Mouse (Mus musculus): ENCODE data around the gene C330021F23Rik. TPM values are rescaled to one million over a fixed set of nuclear protein-coding genes. Genes with fewer than 3 reads are reported as not detected.
A peak's percentile ranks its signal among the peaks of the same experiment; 100 is the strongest.

Gene C330021F23Rik
- total RNA-seq, 2 experiments from 2014 or later = 0.23 TPM; not detected in 1

DNA sequence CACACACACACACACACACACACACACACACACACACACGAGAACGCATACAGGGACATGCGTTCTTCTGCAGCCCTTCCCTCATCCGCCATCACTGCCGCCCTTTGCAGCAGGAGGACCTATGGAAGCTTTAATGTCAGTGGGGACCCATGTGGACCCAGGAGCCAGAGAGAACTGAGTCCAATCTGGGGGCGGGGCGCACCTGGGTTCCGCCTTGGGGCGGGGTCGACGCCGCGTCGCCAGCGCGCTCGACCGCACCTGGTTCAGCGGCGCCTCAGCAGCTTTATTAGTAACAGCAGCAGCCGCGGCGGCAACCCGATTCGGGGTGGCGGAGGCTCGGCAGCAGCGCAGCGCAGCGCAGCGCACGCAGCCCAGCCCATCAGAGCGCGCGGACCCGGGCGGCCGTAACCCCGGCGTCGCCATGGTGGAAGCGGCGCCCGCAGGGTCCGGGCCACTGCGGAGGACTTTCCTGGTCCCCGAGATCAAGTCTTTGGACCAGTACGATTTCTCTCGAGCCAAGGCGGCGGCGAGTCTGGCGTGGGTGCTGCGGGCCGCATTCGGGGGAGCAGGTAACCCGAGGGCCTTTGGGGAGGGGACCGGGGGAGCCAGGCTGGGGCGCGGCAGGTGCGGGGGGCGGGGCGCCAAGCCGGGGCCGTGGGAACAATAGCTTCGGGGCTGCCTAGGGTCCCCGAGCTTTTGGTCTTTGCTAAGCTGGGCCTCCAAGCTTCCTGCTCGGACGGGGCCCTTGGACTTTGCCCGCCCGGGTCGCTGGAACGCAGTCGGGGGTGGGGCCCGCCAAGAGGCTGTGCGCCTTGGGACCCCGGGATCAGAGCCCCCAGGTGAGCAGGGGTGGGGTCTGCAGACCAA is 19.8 kb downstream of the C330021F23Rik start:
- peak; percentile 59 to 75 for DNase-seq

DNA sequence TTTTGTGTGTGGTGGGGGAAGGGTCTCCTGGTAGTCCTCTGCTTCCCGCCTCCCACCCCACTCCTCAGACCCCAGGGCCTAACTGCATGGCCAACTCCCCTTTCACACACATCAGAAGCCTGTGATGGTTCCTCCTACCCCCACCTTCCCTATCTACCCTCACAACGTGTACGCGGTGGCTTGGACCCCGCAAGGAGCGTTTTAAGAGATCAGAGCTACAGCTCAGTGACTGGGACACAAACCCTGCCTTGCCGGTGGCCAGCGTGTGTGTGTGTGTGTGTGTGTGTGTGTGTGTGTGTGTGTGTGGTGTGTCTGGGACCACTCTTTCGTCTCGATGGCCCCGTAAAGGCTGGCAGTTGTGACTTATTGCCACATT is 20.5 kb downstream of the C330021F23Rik start:
- DNase-seq = no peak

DNA sequence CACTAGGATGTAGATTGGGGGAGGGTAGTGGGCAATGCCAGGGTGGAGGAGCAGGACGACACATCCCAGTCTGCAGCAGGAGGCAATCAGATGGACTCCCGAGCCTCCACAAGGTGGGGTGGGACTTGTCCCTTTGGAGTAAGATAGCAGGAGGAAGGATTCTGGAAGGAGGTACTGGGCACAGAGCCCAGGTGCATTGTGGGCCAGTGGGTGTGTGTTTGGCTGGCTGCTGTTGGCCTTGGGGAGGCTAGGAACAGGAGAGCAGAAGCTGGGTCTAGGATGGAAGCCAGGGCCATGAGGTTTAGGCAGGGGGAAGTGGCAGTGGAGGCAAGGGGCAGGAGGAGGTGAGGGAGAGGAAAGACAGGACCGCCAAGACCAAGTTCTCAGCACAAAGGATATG is 25.7 kb downstream of the C330021F23Rik start:
- DNase-seq = peak; percentile 43 to 65

- no peak for DNase-seq
Measured at GRCm38 (mm10) chr8:3594466-3594865, 26.7 kb downstream of the C330021F23Rik start.

- no peak for DNase-seq
Measured at GRCm38 (mm10) chr8:3598054-3598453, 30.3 kb downstream of the C330021F23Rik start.

DNA sequence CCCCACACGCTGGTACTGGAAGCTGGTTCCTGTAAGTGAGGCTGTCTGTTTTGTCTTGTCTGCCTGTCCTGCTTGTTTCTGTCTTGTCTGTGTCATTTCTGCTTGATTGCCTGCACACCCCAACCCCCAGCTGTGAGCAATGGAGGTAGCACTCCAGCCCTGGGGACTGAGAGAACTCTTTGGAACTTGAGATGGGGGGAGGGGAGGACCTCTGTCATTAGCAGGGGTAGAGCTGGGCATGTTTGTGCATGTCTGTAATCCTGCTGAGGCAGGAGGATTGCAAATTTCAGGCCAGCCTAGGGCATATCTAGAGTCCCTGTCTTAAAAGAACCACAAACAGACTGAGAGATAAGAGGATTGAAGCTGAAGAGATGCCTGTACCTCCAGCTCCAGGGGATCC is 31.4 kb downstream of the C330021F23Rik start:
- DNase-seq = no peak

DNA sequence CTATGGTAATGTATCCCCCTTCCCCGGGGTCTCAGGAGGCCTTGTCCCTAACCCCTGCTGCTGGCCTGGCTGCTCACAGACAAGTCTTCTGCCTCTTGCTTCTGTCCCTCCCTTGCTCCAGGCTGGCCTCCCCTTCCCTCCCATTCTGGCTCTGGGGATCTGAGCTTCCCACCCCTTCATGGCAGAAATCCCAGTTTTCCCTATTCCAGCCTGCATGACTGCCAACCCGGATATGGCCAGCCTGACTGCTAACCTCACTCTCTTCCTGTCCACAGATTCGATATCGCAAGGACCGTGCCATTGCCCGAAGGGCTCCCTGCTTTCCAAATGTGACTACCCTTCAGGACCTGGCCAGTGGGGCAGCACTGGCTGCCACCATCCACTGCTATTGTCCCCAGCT is 32.6 kb downstream of the C330021F23Rik start:
- peak in 1 of 2 experiments; percentile 26 for DNase-seq

GRCm38 (mm10) chr8:3603439-3603838 is 35.6 kb downstream of the C330021F23Rik start:
- no peak for DNase-seq

GRCm38 (mm10) chr8:3606593-3606992 is 38.8 kb downstream of the C330021F23Rik start:
- DNase-seq = peak; percentile 44 to 62

DNA sequence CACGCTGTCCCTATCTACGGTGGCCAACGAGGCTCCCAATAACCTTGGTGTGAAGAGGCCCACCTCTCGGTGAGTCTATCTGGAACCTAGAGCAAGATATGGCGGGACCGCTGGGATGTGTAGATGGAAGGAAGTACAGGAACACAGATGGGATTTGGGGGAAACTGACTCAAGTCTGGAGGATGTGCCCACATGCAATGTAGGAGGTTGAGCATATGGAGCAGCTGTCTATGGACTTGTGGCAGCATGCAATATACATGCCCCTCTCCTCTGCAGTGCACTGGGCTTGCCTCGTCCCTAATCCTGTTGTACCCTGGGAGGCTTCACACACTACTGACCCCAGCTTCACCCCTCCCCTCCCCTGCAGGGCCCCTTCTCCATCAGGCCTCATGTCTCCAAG is 40.0 kb downstream of the C330021F23Rik start:
- no peak for DNase-seq

DNA sequence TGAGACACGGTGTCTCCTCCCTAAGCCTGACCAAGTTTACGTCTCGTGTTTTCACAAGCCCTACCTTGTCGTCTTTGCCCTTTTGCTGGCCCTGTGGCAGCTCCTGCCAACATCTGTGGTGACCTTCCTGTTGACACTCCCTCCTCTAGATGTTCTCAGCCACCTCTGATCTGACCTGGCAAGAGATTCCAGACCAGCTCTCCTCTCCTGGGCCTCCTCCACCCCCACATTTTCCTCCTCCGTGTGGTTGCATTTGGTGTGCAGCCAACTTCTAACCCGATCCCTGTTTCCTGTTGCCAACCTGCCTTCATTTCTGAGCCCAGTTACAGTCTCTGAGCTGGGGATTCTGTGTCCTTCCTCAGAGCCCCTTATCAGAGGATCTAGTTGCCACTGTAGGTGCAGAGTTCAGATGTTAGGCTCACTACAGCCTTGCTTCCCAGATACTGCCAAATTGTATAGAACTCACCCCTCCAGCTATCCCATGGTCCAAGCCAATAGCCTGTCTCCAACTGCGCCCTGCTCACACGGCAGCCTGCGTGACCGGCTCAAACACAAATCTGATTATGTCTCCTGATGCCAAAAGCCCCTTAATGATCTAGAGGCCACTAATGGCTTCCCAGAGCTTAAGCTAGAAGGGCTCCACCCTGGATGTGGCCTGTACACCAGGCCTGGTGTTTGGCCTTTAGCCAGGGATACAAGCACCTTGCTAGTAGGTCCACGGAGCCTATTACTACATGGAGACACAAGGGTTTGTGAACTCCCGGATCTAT is 41.4 kb downstream of the C330021F23Rik start:
- peak in 1 of 2 experiments; percentile 48 for DNase-seq

GRCm38 (mm10) chr8:3609816-3610150 is 42.0 kb downstream of the C330021F23Rik start:
- no peak for DNase-seq

- DNase-seq = peak; percentile 97 to 98
Measured at GRCm38 (mm10) chr8:3621199-3621970, 53.6 kb downstream of the C330021F23Rik start, which contains the start of the genes Xab2 and Pet100. Gene Xab2 (minus strand): TSS chr8:3621316. Gene Pet100 (plus strand): TSS chr8:3621548.

- DNase-seq = no peak
Measured at GRCm38 (mm10) chr8:3622119-3622518, 54.3 kb downstream of the C330021F23Rik start.

- no peak for DNase-seq
Measured at GRCm38 (mm10) chr8:3625445-3625844, 57.7 kb downstream of the C330021F23Rik start, which contains the start of gene Pcp2. Gene Pcp2 (minus strand): TSS chr8:3625545.

DNA sequence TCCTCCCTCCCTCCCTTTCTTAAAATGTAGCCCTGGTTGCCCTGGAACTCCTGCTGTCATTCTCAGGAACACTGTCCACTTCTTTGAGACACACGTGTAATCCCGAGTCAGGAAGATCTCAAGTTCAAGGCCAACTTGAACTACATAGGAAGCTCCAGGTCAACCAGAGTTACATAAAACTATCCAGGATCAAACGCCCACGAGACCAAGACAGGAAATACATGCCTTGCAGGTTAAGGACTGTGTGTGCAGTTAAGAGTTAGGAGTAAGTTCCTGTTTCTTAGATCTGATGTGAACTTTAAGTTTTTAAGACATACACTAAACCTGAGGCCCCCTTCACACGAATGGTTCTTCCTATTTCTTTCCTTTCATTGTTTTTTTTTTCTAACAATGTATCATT is 59.2 kb downstream of the C330021F23Rik start:
- no peak for DNase-seq

- DNase-seq = no peak
Measured at GRCm38 (mm10) chr8:3628014-3628413, 60.2 kb downstream of the C330021F23Rik start.

GRCm38 (mm10) chr8:3630647-3631477 is 63.1 kb downstream of the C330021F23Rik start, which contains the start of gene Stxbp2:
Gene Stxbp2 (plus strand): TSS chr8:3630955.
- DNase-seq = peak; percentile 86 to 88

DNA sequence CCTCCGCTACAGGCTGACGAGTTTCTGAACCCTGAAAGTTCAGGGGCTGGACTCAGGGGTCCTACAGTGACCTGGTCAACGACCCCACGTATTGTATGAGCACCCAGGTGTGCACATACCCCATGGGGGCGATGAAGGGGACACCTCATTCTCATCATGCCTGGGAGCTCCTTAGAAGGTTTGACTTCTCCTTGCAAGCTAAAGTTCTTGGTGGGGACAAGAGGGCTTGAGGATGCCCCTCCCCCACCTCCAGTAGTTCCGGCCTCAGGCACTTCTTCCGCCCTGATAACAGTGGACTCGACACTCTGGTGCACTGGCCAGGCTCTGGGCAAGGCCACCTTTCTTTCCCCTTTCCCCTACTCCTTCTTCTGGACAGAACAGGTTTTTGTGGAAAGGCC is 63.7 kb downstream of the C330021F23Rik start:
- DNase-seq = peak in 1 of 2 experiments; percentile 35

Measured in adrenal gland, postnatal 36 days (tissue).